Mouse (Mus musculus): ENCODE measurements around the gene Cyp11a1. TPM values are rescaled to one million over a fixed set of nuclear protein-coding genes. Genes with fewer than 3 reads are reported as not detected.

Gene Cyp11a1
- total RNA-seq, 2 experiments from 2014 or later, result 0.47 to 1.2 TPM

- ATAC-seq (replicated peaks; ENCODE audit: poor library complexity), result no peak
Observed at GRCm38 (mm10) chr9:58003272-58003671, 2.9 kb upstream of the Cyp11a1 start.

DNA sequence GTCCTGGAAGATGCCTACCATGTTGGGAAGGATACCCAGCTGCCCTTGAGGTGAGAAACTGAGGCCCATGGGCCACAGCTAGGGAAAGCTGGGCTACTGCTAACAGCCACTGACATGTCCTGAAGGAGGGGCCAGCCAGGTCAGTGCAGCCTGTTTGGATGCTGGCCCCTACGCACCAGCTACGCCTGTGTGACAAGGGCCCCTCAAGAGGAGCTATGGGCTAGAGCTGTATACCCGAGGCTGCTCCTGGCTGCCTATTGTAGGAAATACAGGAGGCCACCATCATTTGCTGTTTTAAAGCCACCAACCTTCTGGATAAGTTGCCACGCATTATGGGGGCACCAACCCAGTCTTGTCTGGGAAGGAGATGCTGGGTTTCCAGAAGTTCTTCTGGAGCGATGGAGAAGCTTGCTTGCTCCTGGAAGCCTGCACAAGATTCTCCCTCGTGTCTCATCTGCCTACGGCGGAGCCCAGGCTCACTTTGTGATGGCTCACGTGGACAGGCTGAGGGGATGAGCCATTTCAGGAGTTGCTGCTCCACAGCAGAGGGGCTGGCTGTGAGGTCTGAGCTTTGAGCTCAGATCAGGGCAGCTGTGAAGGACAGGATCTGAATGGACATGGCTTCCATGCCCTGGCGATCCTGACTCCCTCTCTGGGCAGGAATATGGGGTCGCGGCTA, 2.3 kb downstream of the Cyp11a1 start:
- no peak for ATAC-seq (replicated peaks; ENCODE audit: poor library complexity)

- no peak for ATAC-seq (replicated peaks; ENCODE audit: poor library complexity)
Observed at GRCm38 (mm10) chr9:58009015-58009362, 2.8 kb downstream of the Cyp11a1 start.

- no peak for ATAC-seq (replicated peaks; ENCODE audit: poor library complexity)
Observed at GRCm38 (mm10) chr9:58009588-58009987, 3.4 kb downstream of the Cyp11a1 start.

GRCm38 (mm10) chr9:58011027-58011426, 4.8 kb downstream of the Cyp11a1 start:
- ATAC-seq (replicated peaks; ENCODE audit: poor library complexity), result peak; percentile 50; the same call in 1 of the 2 replicates

GRCm38 (mm10) chr9:58011552-58011951, 5.3 kb downstream of the Cyp11a1 start:
- no peak for ATAC-seq (replicated peaks; ENCODE audit: poor library complexity)

DNA sequence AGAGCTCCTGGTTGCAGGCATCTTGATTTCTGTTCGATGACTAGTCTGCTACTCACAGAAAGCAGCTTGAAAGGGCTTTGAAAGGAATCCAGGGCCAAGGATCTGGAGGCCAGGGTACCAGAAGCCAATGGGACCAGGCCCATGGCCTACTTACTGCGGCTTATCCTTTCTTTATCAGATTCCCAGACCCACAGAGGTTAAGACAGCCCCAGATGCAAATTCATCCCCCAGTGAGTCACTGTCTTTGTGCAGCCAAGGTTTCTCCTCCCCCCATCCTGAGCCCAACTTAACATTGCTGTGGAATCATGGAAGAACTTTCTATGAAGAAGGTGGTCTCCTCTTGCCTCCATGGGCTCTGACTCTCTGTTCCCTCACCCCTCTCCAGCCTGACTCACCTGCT, 6.3 kb downstream of the Cyp11a1 start:
- ATAC-seq (replicated peaks; ENCODE audit: poor library complexity), result no peak

DNA sequence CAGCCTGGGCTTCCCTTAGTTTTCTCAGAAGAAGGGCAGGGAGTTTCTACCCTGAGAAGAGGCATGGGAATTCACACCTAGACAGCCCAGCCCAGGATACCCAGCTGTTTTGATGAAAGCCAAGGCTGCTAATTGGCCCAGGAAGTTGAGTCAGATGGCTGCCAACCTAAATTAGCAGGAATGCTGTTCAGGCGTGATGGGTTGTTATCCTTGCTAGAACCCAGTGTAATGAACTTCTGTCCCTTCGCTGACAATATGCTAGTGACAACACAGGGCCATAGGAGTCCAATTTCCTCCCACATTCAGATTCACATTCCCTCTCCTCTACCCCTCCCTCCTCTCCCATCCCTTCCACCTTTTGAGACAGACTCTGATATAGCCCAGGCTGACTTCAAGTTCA, 6.7 kb downstream of the Cyp11a1 start:
- no peak for ATAC-seq (replicated peaks; ENCODE audit: poor library complexity)

DNA sequence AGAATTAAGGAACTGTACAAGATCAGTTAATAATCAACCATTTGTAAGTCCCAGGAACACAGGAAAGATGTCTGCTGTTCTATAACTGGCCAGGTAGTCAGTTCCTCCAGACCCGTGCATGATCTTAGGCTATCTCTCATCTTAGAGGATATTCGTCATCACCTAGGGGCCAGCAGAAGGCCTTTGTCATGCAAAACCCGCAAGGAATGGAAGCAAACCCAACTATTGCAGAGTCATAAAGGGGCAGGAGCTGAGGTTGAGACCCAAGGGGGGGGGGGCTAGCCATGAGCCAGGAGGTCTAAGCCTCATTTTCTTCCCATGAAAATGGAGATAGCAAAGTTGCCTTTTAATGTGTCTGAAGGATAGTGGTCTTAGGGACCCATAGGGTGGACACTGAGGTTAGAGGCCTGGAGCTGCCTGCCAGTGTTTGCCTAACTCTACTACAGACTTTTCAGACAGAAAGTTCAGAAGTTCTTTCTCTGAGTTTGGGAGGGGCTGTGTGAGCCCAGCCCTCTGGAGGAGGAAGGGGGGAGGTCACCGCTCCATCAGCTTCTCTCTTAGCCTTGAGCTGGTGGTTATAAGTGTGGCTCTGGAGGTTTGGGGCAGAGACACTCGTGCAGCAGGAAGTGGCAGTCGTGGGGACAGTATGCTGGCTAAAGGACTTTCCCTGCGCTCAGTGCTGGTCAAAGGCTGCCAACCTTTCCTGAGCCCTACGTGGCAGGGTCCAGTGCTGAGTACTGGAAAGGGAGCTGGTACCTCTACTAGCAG, 8.4 kb downstream of the Cyp11a1 start:
- no peak; the same call in 1 of the 2 replicates for ATAC-seq (replicated peaks; ENCODE audit: poor library complexity)

GRCm38 (mm10) chr9:58015856-58016255, 9.6 kb downstream of the Cyp11a1 start:
- no peak for ATAC-seq (replicated peaks; ENCODE audit: poor library complexity)

DNA sequence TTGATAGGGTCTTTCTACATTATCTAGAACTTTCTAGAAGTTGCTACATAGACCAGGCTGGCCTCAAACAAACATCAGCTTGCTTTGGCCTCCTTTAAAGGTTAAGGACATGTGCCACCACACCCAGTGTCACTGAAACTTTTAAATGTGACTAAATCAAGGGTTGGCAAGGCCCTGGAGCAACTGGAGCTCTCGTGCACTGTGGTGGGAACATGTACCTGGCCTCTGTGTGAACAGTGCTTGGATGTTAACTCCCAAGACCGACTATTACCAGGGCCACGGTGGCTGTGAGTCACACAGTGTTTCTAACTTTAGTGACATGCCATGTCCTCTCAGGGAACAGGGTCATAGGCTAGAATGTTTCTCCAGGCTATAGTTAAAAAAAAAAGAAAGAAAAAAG, 10.8 kb downstream of the Cyp11a1 start:
- ATAC-seq (replicated peaks; ENCODE audit: poor library complexity), result no peak

DNA sequence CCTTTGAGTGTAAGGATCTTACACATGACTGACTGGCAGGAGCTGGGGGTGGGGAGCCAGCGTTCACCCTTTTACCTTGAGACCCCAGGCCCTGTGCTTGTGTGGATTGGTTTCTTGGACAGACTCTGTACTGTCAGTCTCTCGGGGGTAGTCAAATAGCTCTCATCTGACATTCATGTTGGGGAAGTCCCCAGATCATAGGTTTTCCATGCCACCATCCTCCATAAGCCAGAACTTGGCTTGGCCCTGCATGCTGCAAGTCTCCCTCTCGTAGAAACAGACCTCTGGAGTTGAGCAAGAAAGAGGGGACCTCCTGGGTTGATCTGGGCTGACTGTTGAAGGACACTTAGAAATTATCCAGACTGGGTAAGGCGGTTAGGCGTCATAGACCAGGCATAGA, 12.2 kb downstream of the Cyp11a1 start:
- ATAC-seq (replicated peaks; ENCODE audit: poor library complexity), result no peak

GRCm38 (mm10) chr9:58025995-58026394, 19.8 kb downstream of the Cyp11a1 start:
- ATAC-seq (replicated peaks; ENCODE audit: poor library complexity), result no peak

DNA sequence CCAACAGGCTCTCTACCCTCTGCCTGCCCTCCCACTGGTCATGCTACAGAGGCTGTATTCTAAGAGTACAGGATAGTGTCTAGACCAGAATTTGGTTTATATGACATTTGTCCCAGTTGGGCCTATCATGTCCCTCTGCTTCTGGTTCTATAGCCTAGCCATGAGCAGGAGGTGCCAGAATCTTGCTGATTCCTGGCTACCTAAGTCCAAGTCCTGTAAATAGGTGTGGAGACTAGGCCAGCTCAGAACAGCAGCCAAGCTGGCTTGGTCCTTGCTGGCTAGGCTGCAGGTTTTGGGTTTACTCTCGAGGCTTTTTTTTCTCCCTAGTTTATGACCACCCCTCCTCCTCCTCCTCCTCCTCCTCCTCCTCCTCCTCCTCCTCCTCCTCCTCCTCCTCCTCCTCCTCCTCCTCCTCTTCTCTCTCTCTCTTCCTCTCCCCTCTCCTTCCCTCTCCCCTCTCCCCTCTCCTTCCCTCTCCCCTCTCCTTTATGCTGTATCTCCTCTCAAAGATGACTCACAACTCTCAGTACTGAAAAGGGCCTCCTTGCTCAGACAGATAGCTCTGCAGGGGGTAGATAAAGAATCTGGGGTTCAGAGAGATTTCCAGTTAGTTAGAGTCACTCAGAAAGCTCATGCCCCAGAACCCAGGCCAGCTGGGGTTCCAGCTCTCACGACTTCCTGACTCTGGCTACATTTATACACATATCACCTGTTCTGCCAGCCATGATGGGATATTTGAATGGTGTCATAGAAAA, 21.4 kb downstream of the Cyp11a1 start:
- no peak for ATAC-seq (replicated peaks; ENCODE audit: poor library complexity)

- ATAC-seq (replicated peaks; ENCODE audit: poor library complexity), result no peak
Observed at GRCm38 (mm10) chr9:58028841-58029240, 22.6 kb downstream of the Cyp11a1 start.

GRCm38 (mm10) chr9:58029635-58030034, 23.4 kb downstream of the Cyp11a1 start:
- no peak for ATAC-seq (replicated peaks; ENCODE audit: poor library complexity)

GRCm38 (mm10) chr9:58031895-58032294, 25.7 kb downstream of the Cyp11a1 start:
- no peak for ATAC-seq (replicated peaks; ENCODE audit: poor library complexity)

GRCm38 (mm10) chr9:58035519-58035918, 29.3 kb downstream of the Cyp11a1 start:
- no peak for ATAC-seq (replicated peaks; ENCODE audit: poor library complexity)

DNA sequence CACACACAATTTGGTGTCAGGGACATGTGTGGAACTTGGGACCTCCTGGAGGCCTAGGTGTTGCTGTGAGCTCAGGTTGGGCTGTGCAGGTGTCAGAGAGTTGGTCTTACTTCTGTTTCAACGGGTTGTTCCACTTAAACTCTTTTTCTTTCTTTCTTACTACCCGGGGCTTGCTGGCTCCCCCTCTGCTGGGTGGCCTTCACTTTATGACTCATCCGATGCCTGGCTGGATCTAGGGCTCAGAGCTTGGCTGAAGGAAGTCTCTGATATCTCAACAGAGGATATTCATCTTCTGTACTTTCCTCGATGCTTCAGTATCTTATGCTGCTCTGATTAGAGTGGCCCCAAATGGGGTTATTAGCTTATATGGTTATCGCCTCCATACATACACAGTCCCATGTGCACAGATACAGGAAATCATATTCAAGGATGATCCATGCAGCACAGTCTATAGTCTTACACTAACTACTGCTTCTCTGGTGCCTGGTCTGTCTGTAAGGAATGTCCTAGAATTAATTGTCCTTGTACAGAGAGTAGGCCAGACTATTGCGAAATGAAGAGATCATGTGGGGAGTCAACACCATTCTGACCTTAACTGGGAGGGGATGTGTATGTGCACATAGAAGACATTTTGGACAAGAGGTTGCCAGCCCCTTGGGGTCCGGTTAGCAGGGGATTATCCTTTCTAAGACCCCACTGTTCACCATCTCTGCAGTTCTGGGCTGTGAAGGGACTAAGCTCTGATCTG, 29.9 kb downstream of the Cyp11a1 start:
- ATAC-seq (replicated peaks; ENCODE audit: poor library complexity), result no peak

- no peak for ATAC-seq (replicated peaks; ENCODE audit: poor library complexity)
Observed at GRCm38 (mm10) chr9:58036961-58037360, 30.8 kb downstream of the Cyp11a1 start.

Data from megakaryocyte progenitor cell, adult 5-6 weeks (primary cell).